Mouse (Mus musculus): Measurements from ENCODE around the gene Txndc12.

The Txndc12 gene

GRCm38 (mm10) chr4:108834115-108834970 is at the start of gene Txndc12:
TSS of gene Txndc12 (plus strand) at chr4:108834601.
- H3K36me3 ChIP-seq (ENCODE audit: control insufficient read depth, insufficient read depth, low read length, poor library complexity, severe bottlenecking) = no peaks in the 10 kb centered on the region
- DNase-seq (ENCODE audit: low read depth, low spot score) = peak; percentile 74
- no peaks in the 10 kb centered on the region for H3K27me3 ChIP-seq (ENCODE audit: control insufficient read depth, insufficient read depth, low read length, poor library complexity, severe bottlenecking)

GRCm38 (mm10) chr4:108789258-108789936 is 45.0 kb upstream of the Txndc12 start:
- H3K36me3 ChIP-seq (ENCODE audit: control insufficient read depth, insufficient read depth, low read length, poor library complexity, severe bottlenecking) = no peaks in the 10 kb centered on the region
- no peaks in the 10 kb centered on the region for H3K27me3 ChIP-seq (ENCODE audit: control insufficient read depth, insufficient read depth, low read length, poor library complexity, severe bottlenecking)
- DNase-seq (ENCODE audit: low read depth, low spot score) = no peak

DNA sequence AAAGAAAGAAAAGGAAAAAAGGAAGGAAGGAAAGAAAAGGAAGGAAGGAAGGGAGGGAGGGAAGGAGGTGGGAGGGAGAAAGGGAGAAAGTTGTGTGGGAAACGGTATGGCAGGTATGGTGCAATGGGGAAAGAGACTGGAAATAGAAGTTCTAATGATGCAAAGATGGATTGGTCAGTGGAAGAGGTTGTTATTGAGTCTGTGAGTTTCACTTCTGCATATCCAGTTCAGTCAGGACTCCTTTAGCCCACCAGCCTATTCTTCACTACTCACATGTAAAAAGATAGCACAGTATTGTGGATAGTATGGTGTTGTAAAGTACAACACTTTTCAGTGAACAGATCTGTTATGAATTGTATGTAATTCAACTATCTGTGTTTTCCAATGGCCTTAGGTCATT is 43.9 kb upstream of the Txndc12 start:
- peak; percentile 49 for DNase-seq (ENCODE audit: low read depth, low spot score)
- Histone ChIP-seq H3K36me3 (ENCODE audit: control insufficient read depth, insufficient read depth, low read length, poor library complexity, severe bottlenecking) (no peaks in the 10 kb centered on the region), H3K27me3 (ENCODE audit: control insufficient read depth, insufficient read depth, low read length, poor library complexity, severe bottlenecking) (no peaks in the 10 kb centered on the region)

GRCm38 (mm10) chr4:108793941-108794340 is 40.5 kb upstream of the Txndc12 start:
- H3K27me3 ChIP-seq (ENCODE audit: control insufficient read depth, insufficient read depth, low read length, poor library complexity, severe bottlenecking) = no peaks in the 10 kb centered on the region
- DNase-seq (ENCODE audit: low read depth, low spot score) = no peak
- no peaks in the 10 kb centered on the region for H3K36me3 ChIP-seq (ENCODE audit: control insufficient read depth, insufficient read depth, low read length, poor library complexity, severe bottlenecking)

DNA sequence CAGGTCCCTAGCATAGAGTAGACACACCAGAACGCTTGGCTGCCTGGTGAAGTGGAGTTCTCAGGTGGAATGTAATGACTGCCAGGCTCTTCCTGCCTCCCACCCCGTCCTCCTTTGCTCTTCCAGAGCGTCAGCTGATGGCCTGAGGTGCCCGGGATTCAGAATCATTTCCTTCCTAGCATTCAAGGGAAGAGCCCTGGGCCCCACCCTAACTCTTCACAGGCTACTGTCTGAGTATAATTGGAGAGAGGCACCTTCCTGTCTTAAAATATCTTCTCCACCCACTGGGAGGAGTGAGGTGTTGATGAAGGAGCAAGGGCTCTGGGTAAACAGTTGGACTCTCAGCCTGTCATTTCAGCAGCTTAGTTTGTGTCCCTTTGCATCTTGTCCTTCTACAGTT is 37.7 kb upstream of the Txndc12 start:
- H3K36me3 ChIP-seq (ENCODE audit: control insufficient read depth, insufficient read depth, low read length, poor library complexity, severe bottlenecking) = no peaks in the 10 kb centered on the region
- no peak for DNase-seq (ENCODE audit: low read depth, low spot score)
- H3K27me3 ChIP-seq (ENCODE audit: control insufficient read depth, insufficient read depth, low read length, poor library complexity, severe bottlenecking) = no peaks in the 10 kb centered on the region

DNA sequence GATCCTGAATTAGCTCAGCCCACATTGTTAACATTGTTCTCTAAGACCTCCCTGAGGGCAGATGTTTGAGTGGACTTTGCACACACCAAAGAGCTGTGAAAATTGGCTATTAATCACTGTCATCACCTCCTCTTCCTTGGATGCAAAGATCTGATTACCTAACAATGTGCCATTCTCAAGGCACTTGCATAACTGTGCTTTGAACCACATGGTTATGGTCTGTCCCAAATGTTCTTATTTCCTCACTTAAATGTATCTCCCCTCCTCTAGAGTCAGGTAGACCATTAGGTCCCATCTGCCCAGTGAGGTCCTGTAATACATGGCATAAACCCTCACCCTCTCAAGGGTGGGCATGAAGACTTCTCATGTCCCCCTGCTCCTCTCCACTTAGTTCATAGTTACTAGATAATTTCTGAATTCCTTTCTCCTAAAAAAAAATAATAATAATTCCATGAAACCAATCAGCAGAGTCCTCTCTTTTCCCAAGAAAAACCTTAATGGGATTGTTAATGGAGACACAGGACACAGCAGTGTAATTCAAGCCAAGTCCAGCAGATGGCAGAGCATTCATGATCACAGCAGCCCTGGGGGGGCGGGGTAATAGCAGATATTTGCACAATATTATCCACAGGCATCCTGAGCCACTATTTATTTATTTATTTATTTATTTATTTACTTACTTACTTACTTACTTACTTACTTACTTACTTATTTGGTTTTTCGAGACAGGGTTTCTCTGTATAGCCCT is 36.1 kb upstream of the Txndc12 start:
- peak; percentile 73 for DNase-seq (ENCODE audit: low read depth, low spot score)
- no peaks in the 10 kb centered on the region for H3K36me3 ChIP-seq (ENCODE audit: control insufficient read depth, insufficient read depth, low read length, poor library complexity, severe bottlenecking)
- H3K27me3 ChIP-seq (ENCODE audit: control insufficient read depth, insufficient read depth, low read length, poor library complexity, severe bottlenecking) = peaks cover 2% of the 10 kb centered on the region; the same call in 1 of the 2 replicates

DNA sequence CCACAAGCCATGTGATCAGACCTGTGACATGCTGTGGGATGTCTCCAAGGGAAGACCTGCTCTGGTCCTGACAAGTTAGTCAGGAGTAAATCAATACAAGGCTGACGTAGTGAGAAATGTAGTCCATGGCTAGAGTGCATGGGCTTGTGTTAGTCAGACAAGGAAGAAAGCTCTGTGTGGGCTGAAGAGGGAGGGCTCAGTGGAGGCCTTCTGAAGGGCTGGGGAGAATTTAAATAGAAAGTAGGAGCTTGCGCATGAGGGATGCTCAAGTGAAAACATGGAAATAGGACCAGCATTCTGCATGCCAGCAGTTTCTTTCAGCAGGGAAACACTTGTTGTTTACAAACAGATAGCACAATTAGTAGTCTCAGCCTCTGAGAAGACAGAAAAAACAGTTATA is 30.9 kb upstream of the Txndc12 start:
- no peak for DNase-seq (ENCODE audit: low read depth, low spot score)
- Histone ChIP-seq H3K36me3 (ENCODE audit: control insufficient read depth, insufficient read depth, low read length, poor library complexity, severe bottlenecking) (no peaks in the 10 kb centered on the region), H3K27me3 (ENCODE audit: control insufficient read depth, insufficient read depth, low read length, poor library complexity, severe bottlenecking) (peaks cover 2% of the 10 kb centered on the region; the same call in 1 of the 2 replicates)

GRCm38 (mm10) chr4:108811142-108811541 is 23.3 kb upstream of the Txndc12 start:
- DNase-seq (ENCODE audit: low read depth, low spot score) = no peak
- no peaks in the 10 kb centered on the region for H3K36me3 ChIP-seq (ENCODE audit: control insufficient read depth, insufficient read depth, low read length, poor library complexity, severe bottlenecking)
- H3K27me3 ChIP-seq (ENCODE audit: control insufficient read depth, insufficient read depth, low read length, poor library complexity, severe bottlenecking) = no peaks in the 10 kb centered on the region

- Histone ChIP-seq H3K36me3 (ENCODE audit: control insufficient read depth, insufficient read depth, low read length, poor library complexity, severe bottlenecking) (no peaks in the 10 kb centered on the region), H3K27me3 (ENCODE audit: control insufficient read depth, insufficient read depth, low read length, poor library complexity, severe bottlenecking) (no peaks in the 10 kb centered on the region)
- no peak for DNase-seq (ENCODE audit: low read depth, low spot score)
Measured at GRCm38 (mm10) chr4:108811550-108811949, 22.9 kb upstream of the Txndc12 start.

GRCm38 (mm10) chr4:108825677-108826076 is 8.7 kb upstream of the Txndc12 start:
- H3K27me3 ChIP-seq (ENCODE audit: control insufficient read depth, insufficient read depth, low read length, poor library complexity, severe bottlenecking) = no peaks in the 10 kb centered on the region
- no peak for DNase-seq (ENCODE audit: low read depth, low spot score)

DNA sequence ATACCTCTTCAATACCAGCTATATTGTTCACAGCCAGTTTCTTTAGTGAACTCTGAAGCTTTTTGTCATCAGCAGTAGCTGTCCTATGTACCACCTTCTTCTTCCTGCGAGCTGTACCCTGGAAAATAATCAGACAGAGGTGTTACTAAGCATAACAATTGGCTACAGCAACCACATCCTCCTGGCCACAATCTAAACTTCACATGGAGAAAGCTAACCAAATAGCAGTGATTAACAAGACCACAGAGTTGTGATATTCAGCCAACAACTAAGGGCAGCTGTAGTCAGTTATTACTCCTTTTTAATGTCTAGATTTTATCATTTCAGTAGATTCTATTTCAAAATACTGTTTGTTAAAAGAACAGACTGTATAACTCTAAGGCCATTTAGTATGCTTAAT is 8.3 kb upstream of the Txndc12 start:
- no peak for DNase-seq (ENCODE audit: low read depth, low spot score)
- H3K27me3 ChIP-seq (ENCODE audit: control insufficient read depth, insufficient read depth, low read length, poor library complexity, severe bottlenecking) = no peaks in the 10 kb centered on the region
- H3K36me3 ChIP-seq (ENCODE audit: control insufficient read depth, insufficient read depth, low read length, poor library complexity, severe bottlenecking) = peaks cover 6% of the 10 kb centered on the region

More at GRCm38 (mm10) chr4:108825677-108826076, 8.7 kb upstream of the Txndc12 start:
- H3K36me3 ChIP-seq (ENCODE audit: control insufficient read depth, insufficient read depth, low read length, poor library complexity, severe bottlenecking) = peaks cover 6% of the 10 kb centered on the region

DNA sequence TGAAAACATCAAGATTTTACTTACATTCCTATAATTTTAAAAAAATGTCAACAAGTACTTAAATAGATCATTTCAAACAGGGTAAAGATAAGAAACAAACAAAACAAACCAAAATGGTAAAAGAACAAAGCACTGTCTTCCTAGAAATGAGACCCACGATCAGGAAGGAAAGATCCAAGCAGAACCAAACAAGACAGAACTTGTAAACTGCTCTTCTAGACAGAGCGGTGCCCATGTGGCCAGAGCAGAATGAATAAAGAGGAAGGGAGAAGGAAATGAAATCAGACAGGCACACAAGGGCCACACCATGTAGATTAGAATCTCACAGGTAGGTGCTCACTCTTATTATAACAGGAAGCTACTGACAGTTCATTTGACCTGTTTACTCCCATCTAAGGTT is 7.8 kb upstream of the Txndc12 start:
- no peak for DNase-seq (ENCODE audit: low read depth, low spot score)

GRCm38 (mm10) chr4:108830698-108831097 is 3.7 kb upstream of the Txndc12 start:
- Histone ChIP-seq H3K27me3 (ENCODE audit: control insufficient read depth, insufficient read depth, low read length, poor library complexity, severe bottlenecking) (no peaks in the 10 kb centered on the region), H3K36me3 (ENCODE audit: control insufficient read depth, insufficient read depth, low read length, poor library complexity, severe bottlenecking) (no peaks in the 10 kb centered on the region; the same call in 1 of the 2 replicates)
- no peak for DNase-seq (ENCODE audit: low read depth, low spot score)

More for the DNA sequence above, 7.8 kb upstream of the Txndc12 start:
- peaks cover 6% of the 10 kb centered on the region for H3K36me3 ChIP-seq (ENCODE audit: control insufficient read depth, insufficient read depth, low read length, poor library complexity, severe bottlenecking)
- no peaks in the 10 kb centered on the region for H3K27me3 ChIP-seq (ENCODE audit: control insufficient read depth, insufficient read depth, low read length, poor library complexity, severe bottlenecking)

DNA sequence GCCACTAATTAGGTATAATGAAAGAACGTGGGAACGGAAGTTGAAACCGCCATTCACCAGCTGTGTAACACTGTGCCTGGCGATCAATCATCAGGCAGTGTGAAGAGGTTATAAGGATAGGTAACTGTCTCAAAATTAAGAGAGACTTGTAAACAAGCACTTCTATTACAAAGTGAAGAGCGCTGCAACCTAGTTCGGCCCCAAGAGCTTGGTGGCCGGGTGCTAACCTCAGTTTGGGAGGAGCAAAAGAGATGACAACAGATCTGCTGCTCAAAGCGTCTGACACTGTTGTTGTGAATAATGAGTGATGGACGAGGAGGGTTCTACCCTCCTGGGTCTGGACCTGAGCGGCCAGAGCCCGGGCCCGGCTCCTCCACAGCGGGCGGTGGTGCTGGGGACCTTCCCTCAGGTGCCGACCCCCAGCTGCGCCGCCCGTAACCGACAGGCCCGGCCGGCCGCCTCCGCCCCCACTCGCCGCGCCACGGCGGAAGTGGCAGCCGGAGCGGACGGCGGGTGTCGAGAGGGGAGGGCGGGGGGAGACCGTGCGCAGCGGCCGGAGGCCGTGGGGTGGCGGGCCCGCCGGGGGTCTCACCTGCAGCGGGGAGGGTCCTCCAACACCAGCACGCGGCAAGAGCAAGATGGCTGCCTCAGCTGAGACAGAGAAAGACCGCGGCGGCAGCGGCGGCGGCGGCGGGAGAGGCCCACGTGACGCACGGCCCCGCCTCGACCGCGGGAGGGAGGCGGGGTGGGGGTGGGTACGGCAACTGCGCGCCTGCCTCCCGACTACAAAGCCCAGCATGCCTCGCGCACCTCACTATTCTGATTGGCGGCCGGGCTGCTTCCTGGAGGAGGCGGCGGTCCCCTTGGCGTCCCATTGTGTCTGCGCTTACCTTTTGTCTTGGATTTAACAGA is 1.2 kb upstream of the Txndc12 start, which contains the start of gene Btf3l4:
TSS of gene Btf3l4 (minus strand) at position 699 of the 912 bp plus-strand sequence.
- Histone ChIP-seq H3K36me3 (ENCODE audit: control insufficient read depth, insufficient read depth, low read length, poor library complexity, severe bottlenecking) (no peaks in the 10 kb centered on the region), H3K27me3 (ENCODE audit: control insufficient read depth, insufficient read depth, low read length, poor library complexity, severe bottlenecking) (no peaks in the 10 kb centered on the region)
- DNase-seq (ENCODE audit: low read depth, low spot score) = peak; percentile 94

Data from splenic B cell, adult 2 months (primary cell).